Mouse (Mus musculus): ENCODE data around the gene Exosc8.
"Not testable (repeated sequence)": the region's sequence is repeated elsewhere in the genome, so short reads cannot be mapped to it uniquely, and the experiment has no call there.

Gene Exosc8

GRCm38 (mm10) chr3:54734411-54735246, 564 bp downstream of the Exosc8 start:
- DNase-seq, result peak; percentile 92

GRCm38 (mm10) chr3:54732371-54732770, 2.8 kb downstream of the Exosc8 start:
- DNase-seq, result no peak

GRCm38 (mm10) chr3:54731626-54732150, 3.5 kb downstream of the Exosc8 start:
- no peak for DNase-seq

GRCm38 (mm10) chr3:54728100-54728499, 7.1 kb downstream of the Exosc8 start:
- no peak for DNase-seq

GRCm38 (mm10) chr3:54727588-54727987, 7.6 kb downstream of the Exosc8 start:
- DNase-seq, result no peak

GRCm38 (mm10) chr3:54725344-54725743, 9.8 kb downstream of the Exosc8 start:
- DNase-seq, result no peak

GRCm38 (mm10) chr3:54723741-54724500, 11.3 kb downstream of the Exosc8 start:
- DNase-seq, result peak; percentile 12 to 16

- no peak for DNase-seq
These were observed 16.2 kb downstream of the Exosc8 start for GRCm38 (mm10) chr3:54718947-54719346.

DNA sequence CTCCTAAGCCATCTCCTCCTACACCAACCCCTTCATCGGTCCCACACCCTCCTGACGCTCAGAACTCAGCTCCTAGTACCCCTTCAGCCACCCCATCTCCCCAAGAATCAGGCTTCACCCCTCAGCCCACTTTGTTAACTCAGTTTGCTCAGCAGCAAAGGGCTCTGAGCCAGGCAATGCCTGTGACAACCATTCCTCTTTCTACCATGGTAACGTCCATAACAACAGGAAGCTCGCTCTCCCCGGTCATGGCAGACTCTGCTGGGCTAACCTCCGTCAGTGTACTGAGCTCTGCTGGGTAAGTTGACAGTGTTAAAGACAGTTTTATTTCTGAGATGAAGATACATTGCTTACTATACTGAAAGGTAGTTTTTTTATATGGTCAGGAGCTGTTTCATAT, 17.8 kb downstream of the Exosc8 start:
- DNase-seq, result no peak

- DNase-seq, result no peak
These were observed 19.7 kb downstream of the Exosc8 start for GRCm38 (mm10) chr3:54715461-54715860.

- no peak for DNase-seq
These were observed 20.9 kb downstream of the Exosc8 start, which contains the start of gene Gm21958 for GRCm38 (mm10) chr3:54714253-54714652. TSS of gene Gm21958 (minus strand) at chr3:54714353.

DNA sequence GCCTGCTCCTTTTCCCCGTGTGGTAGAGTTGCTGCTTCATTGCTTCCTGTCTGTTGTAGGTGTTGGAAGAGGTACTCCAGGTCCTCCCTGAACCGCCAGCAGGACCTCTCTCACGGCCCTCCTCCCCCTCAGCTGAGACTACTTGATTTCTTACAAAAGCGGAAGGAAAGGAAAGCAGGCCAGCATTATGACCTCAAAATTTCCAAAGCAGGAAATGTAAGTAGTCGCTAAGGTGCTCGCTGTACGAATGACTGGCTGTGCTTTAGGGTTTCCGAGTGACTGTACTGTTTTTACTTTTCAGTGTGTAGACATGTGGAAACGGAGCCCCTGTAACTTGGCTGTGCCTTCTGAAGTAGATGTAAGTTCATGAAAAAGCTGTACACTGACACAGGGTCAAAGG, 26.2 kb downstream of the Exosc8 start:
- no peak for DNase-seq

DNA sequence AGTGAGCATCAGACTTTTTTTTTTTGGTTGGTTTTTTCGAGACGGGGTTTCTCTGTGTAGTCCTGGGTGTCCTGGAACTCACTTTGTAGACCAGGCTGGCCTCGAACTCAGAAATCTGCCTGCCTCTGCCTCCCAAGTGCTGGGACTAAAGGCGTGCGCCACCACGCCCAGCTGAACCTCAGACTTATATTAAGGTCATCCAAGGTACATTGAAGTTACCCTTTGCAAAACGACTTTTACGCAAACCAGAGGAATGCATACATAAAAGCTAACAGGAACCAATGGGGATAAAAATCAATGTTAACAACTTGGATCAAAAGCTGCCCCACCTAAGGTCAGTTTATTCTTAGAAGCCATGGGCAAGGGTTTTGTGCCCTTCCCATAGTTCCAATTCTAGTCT, 31.1 kb downstream of the Exosc8 start:
- DNase-seq, result not testable (repeated sequence)

- no peak for DNase-seq
These were observed 35.4 kb downstream of the Exosc8 start for GRCm38 (mm10) chr3:54699759-54700301.

DNA sequence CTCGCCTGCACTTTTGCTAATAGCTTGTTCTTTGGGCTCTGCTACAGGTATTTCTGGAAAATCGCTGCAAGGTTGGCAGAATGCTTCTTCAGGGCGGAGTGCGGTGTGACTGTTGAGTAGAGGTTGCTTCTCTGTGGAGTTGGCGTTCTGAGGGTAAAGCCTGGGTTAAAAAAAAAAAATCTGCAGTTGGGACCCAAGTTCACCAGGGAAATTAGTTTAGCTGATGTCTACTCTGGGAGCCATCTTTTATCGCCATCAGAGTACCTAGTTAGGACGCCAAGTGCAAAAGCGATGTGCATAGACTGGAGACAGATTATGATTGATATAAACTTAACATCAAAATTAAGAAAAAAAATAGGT, 42.2 kb downstream of the Exosc8 start:
- DNase-seq, result no peak

- peak; percentile 90 to 94 for DNase-seq
These were observed 42.8 kb downstream of the Exosc8 start, which contains the start of gene Supt20 for GRCm38 (mm10) chr3:54692202-54693055. TSS of gene Supt20 (plus strand) at chr3:54692807.

DNA sequence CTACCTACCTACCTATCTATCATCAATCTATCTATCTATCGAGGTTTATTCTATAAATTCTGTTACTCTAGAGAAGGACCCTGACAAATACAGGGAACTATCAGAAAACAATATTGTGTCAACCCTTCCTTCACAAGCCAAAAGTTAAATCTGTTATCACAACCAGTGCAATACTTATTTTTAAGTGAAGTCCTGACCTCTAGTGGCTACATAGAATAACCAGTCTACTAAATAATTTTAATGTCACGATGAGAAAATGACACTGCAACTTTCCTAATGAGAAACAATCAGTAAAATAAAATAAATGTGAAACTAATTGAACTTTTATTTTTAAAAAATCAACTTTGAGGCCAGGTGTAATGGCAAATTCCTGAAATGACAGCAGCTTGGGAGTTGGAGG, 46.1 kb downstream of the Exosc8 start:
- DNase-seq, result no peak

DNA sequence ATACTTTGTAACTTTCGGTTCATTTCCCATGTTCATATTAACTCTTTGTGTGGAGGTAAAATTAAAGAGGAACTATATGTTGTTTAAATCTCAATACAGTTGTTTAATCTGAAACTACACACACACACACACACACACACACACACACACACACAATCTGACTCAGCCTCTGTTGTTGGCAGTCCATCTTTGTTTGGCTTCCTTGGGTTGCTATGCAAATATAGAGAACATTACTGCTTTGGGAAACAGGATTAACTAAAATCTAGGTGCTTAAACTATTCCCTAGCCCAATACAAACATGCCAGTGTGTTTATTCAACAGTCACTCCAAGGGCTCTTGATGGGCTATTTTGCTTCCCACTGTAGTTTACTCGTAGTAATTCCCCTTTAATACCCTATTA, 47.9 kb downstream of the Exosc8 start:
- no peak for DNase-seq

- no peak for DNase-seq
These were observed 50.0 kb downstream of the Exosc8 start for GRCm38 (mm10) chr3:54685202-54685601.

GRCm38 (mm10) chr3:54681310-54682204, 53.6 kb downstream of the Exosc8 start:
- DNase-seq, result no peak

Measured in thymus, postnatal 36 days (tissue).